Mouse (Mus musculus) myocyte (in vitro differentiated cells): ENCODE data around the gene Hsf4.
A peak's percentile ranks its signal among the peaks of the same experiment; 100 is the strongest.

ENCODE experiments used
- CEBPB ChIP-seq: IDR thresholded peaks from 2 replicates; pipeline ENCODE4 v1.6.1; 2011; ENCODE audit warnings: mild to moderate bottlenecking, moderate library complexity; ENCODE audit not compliant: poor library complexity, insufficient read depth, severe bottlenecking
- MYOG ChIP-seq, 3 experiments: IDR thresholded peaks; one replicate each; pipeline ENCODE4 v1.6.1; 2011; ENCODE audit warnings: control low read depth in 2 of 3, low read depth in 2 of 3, mild to moderate bottlenecking in 2 of 3; ENCODE audit not compliant: insufficient read length in 2 of 3, control insufficient read depth in 1 of 3, insufficient read depth in 1 of 3
- POLR2A ChIP-seq: IDR thresholded peaks from one replicate; pipeline ENCODE4 v1.6.1; 2011; ENCODE audit warnings: low read depth, mild to moderate bottlenecking, control low read depth, moderate library complexity; ENCODE audit not compliant: insufficient read length
- SRF ChIP-seq: IDR thresholded peaks from one replicate; pipeline ENCODE4 v1.6.1; 2011; ENCODE audit warnings: low read depth; ENCODE audit not compliant: control insufficient read depth, insufficient read length
- TCF12 ChIP-seq: IDR thresholded peaks from one replicate; pipeline ENCODE4 v1.6.1; 2011; ENCODE audit warnings: mild to moderate bottlenecking, control low read depth; ENCODE audit not compliant: poor library complexity, insufficient read depth, severe bottlenecking

DNA sequence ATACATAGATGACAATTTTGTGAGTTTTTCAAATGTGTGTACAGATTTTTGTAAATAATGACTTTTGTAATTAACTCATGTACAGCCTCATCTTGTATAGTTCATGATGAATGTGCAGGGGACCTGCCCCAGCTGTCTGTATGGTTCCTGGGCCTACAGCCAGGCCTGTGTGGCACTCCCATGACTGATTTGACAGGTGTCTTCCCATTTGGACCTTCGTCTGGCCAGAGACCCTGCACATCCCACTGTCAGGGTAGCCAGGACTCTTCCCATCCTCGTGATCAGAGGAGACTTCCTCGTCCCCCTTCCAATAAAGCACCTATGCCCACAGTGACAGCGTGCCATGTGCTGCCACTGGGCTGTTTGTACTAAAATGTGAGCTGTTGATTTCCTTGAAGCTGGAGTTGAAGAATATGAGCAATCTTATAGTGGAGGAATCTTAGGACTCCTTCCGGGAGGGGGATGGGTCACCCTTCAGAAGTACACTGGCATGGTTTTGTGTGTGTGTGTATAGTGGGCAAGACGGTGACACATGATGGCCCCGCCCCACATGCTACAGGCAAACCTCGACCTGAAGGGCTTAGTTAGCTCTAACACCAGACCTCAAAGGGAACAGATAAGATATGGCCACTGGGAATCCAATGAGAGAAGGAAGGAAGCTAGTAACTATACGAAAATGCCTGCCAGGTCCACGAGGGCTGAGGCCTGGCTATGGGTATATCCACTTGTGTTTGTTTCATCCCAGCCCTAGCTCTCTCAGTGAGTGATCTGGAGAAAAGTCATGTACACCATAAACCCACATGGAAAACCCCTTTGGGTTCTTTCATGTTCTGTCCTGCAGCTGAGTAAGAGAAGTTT is 16.7 kb upstream of the Hsf4 start:
- TF ChIP-seq SRF (no peak), TCF12 (no peak), POLR2A (no peak), MYOG (IDR thresholded peaks at IDR 0.05; ENCODE audit: control insufficient read depth in 1 of 3, insufficient read depth in 1 of 3, insufficient read length in 2 of 3, low read depth in 2 of 3) (peak in 1 of 3 experiments; percentile 20), CEBPB (no peak)
